Mouse (Mus musculus) retina, adult 2 months (tissue): ENCODE measurements around the gene Eef1g.
"Not testable (repeated sequence)": the region's sequence is repeated elsewhere in the genome, so short reads cannot be mapped to it uniquely, and the experiment has no call there.

Experiments used
- DNase-seq: peaks from one replicate; pipeline ENCODE4 v3.0.0-alpha.2; 2012; ENCODE audit warnings: low read depth, low spot score

The Eef1g gene

GRCm38 (mm10) chr19:8944750-8945149 lies 22.1 kb upstream of the Eef1g start:
- no peak for DNase-seq

GRCm38 (mm10) chr19:8945251-8945650 lies 21.6 kb upstream of the Eef1g start:
- no peak for DNase-seq

- DNase-seq = no peak
Observed at GRCm38 (mm10) chr19:8946929-8947328, 19.9 kb upstream of the Eef1g start.

GRCm38 (mm10) chr19:8950190-8950589 lies 16.7 kb upstream of the Eef1g start:
- DNase-seq = no peak

- no peak for DNase-seq
Observed at GRCm38 (mm10) chr19:8952241-8952640, 14.6 kb upstream of the Eef1g start.

GRCm38 (mm10) chr19:8953135-8954039 lies 13.5 kb upstream of the Eef1g start, which contains the start of gene Tut1:
TSS of gene Tut1 (plus strand) at chr19:8953847.
- peak; percentile 87 for DNase-seq

GRCm38 (mm10) chr19:8954171-8954570 lies 12.7 kb upstream of the Eef1g start:
- no peak for DNase-seq

GRCm38 (mm10) chr19:8962256-8962655 lies 4.6 kb upstream of the Eef1g start:
- DNase-seq = no peak

GRCm38 (mm10) chr19:8965075-8965474 lies 1.8 kb upstream of the Eef1g start:
- DNase-seq = no peak

GRCm38 (mm10) chr19:8965771-8966170 lies 1.1 kb upstream of the Eef1g start:
- no peak for DNase-seq

- DNase-seq = no peak
Observed at GRCm38 (mm10) chr19:8966198-8966589, 647 bp upstream of the Eef1g start.

GRCm38 (mm10) chr19:8967373-8967743 lies 517 bp downstream of the Eef1g start:
- DNase-seq = no peak

- no peak for DNase-seq
Observed at GRCm38 (mm10) chr19:8967893-8968292, 1.1 kb downstream of the Eef1g start.

- DNase-seq = not testable (repeated sequence)
Observed at GRCm38 (mm10) chr19:8972491-8972890, 5.7 kb downstream of the Eef1g start.

- no peak for DNase-seq
Observed at GRCm38 (mm10) chr19:8974638-8975037, 7.8 kb downstream of the Eef1g start.

GRCm38 (mm10) chr19:8975491-8975890 lies 8.7 kb downstream of the Eef1g start:
- DNase-seq = no peak

GRCm38 (mm10) chr19:8976535-8976934 lies 9.7 kb downstream of the Eef1g start:
- DNase-seq = peak; percentile 22

GRCm38 (mm10) chr19:8980771-8981170 lies 13.9 kb downstream of the Eef1g start:
- no peak for DNase-seq

GRCm38 (mm10) chr19:8981450-8982168 lies 14.8 kb downstream of the Eef1g start:
- DNase-seq = no peak

- DNase-seq = no peak
Observed at GRCm38 (mm10) chr19:8982303-8983149, 15.7 kb downstream of the Eef1g start.

GRCm38 (mm10) chr19:8983150-8983650 lies 16.4 kb downstream of the Eef1g start:
- no peak for DNase-seq
